Mouse (Mus musculus): ENCODE results near the gene Lmx1a. TPM values are rescaled to one million over a fixed set of nuclear protein-coding genes. Genes with fewer than 3 reads are reported as not detected.

Gene Lmx1a
- polyA plus RNA-seq, 1 experiment: not detected

DNA sequence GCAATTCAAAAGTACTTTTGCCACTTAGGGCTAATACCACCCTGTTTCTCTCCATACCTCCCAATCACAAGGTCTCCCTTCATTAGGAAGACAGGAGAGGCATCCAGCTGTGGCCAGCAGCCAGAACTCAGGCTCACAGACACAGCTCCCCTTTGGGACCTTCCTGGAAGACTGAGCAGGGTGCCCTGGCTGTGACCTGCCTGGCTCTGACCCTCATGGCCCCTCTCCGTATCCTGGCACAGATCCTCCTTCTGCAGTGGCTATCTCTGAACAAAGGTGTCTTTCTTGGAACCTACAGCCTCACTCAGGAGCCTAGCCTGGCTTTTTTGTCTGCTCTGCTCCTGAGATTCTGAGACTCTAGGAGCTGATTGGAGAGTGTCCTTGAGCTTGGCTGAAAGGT lies 128.6 kb downstream of the Lmx1a start:
- H3K4me3 ChIP-seq (replicated peaks): no peak overlapping the region
- no peaks in the 10 kb centered on the region for H3K9me3 ChIP-seq (ENCODE audit: control insufficient read depth, low read length)
- TF ChIP-seq TAL1 (IDR thresholded peaks at IDR 0.05; ENCODE audit: low read length) (no peak), GATA1 (IDR thresholded peaks at IDR 0.05; ENCODE audit: low read length) (no peak)

DNA sequence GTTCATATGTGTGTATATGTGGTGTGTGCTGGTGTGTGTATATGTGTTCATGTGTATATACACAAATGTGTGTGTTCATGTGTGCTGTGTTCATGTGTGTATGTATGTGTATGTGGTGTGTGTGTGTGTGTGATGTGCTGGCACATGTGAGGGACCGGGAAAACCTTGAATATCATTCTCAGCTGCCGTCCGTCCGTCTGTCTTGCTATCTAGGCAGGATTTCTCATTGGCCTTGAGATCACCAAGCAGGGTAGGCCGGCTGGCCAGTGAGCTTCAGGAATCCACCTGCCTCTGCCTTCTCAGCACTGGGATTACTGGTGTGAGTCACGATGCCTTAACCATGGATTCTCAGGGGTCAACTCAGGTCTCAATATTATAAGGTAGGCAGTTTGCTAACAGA lies 131.0 kb downstream of the Lmx1a start:
- no peaks in the 10 kb centered on the region for H3K36me3 ChIP-seq (ENCODE audit: control insufficient read depth)
- H3K27me3 ChIP-seq (ENCODE audit: control insufficient read depth): no peaks in the 10 kb centered on the region
- no peak for TF ChIP-seq TAL1 (IDR thresholded peaks at IDR 0.05; ENCODE audit: low read length)
- no peak for TF ChIP-seq GATA1 (IDR thresholded peaks at IDR 0.05; ENCODE audit: low read length)
- H3K9me3 ChIP-seq (ENCODE audit: control insufficient read depth, low read length): no peaks in the 10 kb centered on the region
- H3K4me1 ChIP-seq (ENCODE audit: control insufficient read depth): no peaks in the 10 kb centered on the region
- no peak overlapping the region for H3K4me3 ChIP-seq (replicated peaks)

More for the DNA sequence above, 128.6 kb downstream of the Lmx1a start:
- Histone ChIP-seq H3K36me3 (ENCODE audit: control insufficient read depth) (no peaks in the 10 kb centered on the region), H3K27me3 (ENCODE audit: control insufficient read depth) (no peaks in the 10 kb centered on the region), H3K4me1 (ENCODE audit: control insufficient read depth) (no peaks in the 10 kb centered on the region)

DNA sequence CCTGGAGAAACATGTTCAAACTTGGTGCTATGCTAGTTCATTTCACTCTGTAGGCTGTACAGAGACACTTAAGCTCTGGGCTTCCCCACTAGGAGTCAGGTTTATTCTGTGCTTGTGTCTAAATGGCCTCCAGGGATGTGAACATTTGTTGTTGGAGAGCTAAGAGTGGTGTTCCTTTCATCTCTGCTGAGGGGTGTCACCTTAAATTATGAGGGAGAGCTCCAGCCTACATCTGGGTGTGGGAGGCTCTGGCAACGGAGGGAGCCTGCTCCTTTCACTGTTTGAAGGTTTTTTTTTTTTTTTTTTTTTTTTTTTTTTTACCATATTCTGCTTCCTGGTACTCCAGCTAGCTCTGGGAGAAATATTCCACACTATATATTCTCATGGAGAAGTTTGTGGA lies 132.1 kb downstream of the Lmx1a start:
- Histone ChIP-seq H3K9me3 (ENCODE audit: control insufficient read depth, low read length) (no peaks in the 10 kb centered on the region), H3K4me3 (replicated peaks) (no peak overlapping the region), H3K27me3 (ENCODE audit: control insufficient read depth) (no peaks in the 10 kb centered on the region), H3K4me1 (ENCODE audit: control insufficient read depth) (no peaks in the 10 kb centered on the region), H3K36me3 (ENCODE audit: control insufficient read depth) (no peaks in the 10 kb centered on the region)
- TF ChIP-seq GATA1 (IDR thresholded peaks at IDR 0.05; ENCODE audit: low read length) (no peak), TAL1 (IDR thresholded peaks at IDR 0.05; ENCODE audit: low read length) (no peak)

DNA sequence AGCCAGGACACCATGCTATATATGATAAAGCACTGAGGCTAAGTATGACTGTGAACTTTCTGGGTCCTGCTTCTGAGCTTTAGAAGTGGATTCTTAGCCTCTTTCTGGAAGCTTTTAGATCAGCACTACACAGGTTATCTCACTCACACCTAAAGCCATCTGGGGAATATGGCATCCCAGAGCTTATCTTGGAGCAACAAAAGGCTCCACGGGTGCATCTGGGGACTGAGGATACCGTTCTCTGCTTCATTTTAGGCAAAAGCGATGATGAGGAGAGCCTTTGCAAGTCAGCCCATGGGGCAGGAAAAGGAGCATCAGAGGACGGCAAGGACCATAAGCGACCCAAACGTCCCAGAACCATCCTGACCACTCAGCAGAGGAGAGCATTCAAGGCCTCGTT lies 141.3 kb downstream of the Lmx1a start:
- TF ChIP-seq TAL1 (IDR thresholded peaks at IDR 0.05; ENCODE audit: low read length): no peak
- TF ChIP-seq GATA1 (IDR thresholded peaks at IDR 0.05; ENCODE audit: low read length): no peak
- no peak overlapping the region for H3K4me3 ChIP-seq (replicated peaks)
- no peaks in the 10 kb centered on the region for H3K36me3 ChIP-seq (ENCODE audit: control insufficient read depth)
- no peaks in the 10 kb centered on the region; the same call in 1 of the 2 replicates for H3K9me3 ChIP-seq (ENCODE audit: control insufficient read depth, low read length)
- no peaks in the 10 kb centered on the region for H3K4me1 ChIP-seq (ENCODE audit: control insufficient read depth)
- H3K27me3 ChIP-seq (ENCODE audit: control insufficient read depth): no peaks in the 10 kb centered on the region

DNA sequence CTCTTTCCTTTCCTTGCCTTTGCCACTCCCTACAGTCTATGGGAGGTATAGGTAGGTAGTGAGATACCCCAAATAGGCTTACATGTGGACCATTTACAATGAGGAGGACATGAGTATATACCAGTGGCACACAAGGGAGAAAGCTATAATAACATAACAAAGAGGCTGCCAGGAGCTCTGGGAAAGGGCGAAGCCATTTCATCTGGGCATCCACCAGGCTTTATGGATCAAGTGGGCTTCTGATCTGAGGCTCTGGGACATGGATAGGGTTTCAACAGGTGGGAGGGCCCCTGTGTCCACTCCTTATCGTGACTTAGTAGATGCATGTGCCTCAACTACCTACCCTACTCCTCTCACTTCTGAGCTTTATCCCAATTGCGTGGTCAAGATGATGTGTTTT lies 142.6 kb downstream of the Lmx1a start:
- Histone ChIP-seq H3K36me3 (ENCODE audit: control insufficient read depth) (no peaks in the 10 kb centered on the region), H3K4me1 (ENCODE audit: control insufficient read depth) (no peaks in the 10 kb centered on the region), H3K9me3 (ENCODE audit: control insufficient read depth, low read length) (no peaks in the 10 kb centered on the region; the same call in 1 of the 2 replicates), H3K4me3 (replicated peaks) (no peak overlapping the region), H3K27me3 (ENCODE audit: control insufficient read depth) (no peaks in the 10 kb centered on the region)
- TF ChIP-seq TAL1 (IDR thresholded peaks at IDR 0.05; ENCODE audit: low read length) (no peak), GATA1 (IDR thresholded peaks at IDR 0.05; ENCODE audit: low read length) (no peak)

DNA sequence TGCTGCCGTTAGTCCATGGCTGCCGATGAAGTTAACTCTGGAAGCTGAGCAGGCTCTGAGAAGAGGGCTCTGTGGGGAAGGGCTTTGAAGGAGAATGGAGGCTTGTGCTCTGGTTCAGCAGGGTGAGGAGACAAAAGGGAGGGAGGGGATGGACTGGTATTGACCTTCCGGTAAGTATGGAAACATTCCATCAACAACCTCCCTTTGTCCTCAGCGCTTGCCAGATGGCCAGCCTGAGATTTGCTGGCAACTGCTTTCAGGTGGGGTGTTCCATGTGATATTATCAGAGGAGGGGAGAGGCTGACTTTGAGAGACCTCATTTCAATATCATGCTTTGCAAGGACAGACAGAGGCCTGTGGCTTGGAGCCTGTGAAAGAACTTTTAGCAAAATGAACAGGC lies 165.8 kb downstream of the Lmx1a start:
- no peaks in the 10 kb centered on the region for H3K4me1 ChIP-seq (ENCODE audit: control insufficient read depth)
- peaks cover 4% of the 10 kb centered on the region; the same call in 1 of the 2 replicates for H3K9me3 ChIP-seq (ENCODE audit: control insufficient read depth, low read length)
- H3K27me3 ChIP-seq (ENCODE audit: control insufficient read depth): no peaks in the 10 kb centered on the region
- H3K4me3 ChIP-seq (replicated peaks): no peak overlapping the region
- no peaks in the 10 kb centered on the region for H3K36me3 ChIP-seq (ENCODE audit: control insufficient read depth)
- no peak for TF ChIP-seq TAL1 (IDR thresholded peaks at IDR 0.05; ENCODE audit: low read length)
- TF ChIP-seq GATA1 (IDR thresholded peaks at IDR 0.05; ENCODE audit: low read length): no peak

DNA sequence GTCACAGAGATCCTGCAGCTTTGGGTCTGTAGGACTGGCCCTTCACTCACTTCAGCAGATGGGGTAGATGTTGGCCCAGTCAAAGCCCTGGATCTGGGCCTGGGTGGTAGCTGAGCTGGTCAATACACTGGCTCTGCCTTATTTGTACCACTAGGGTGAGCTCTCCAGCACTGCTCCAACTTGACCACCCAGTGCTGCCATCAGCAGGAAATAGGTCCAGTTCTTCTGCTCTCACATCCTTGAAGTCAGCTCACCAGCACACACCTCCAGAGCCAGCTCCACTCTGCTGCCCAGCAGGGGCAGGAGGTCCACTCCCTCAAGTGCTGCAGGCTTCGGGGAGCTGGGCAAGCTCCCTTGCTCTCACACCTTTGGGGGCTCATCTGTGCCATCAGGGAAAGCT lies 183.0 kb downstream of the Lmx1a start:
- Histone ChIP-seq H3K4me1 (ENCODE audit: control insufficient read depth) (no peaks in the 10 kb centered on the region), H3K27me3 (ENCODE audit: control insufficient read depth) (no peaks in the 10 kb centered on the region), H3K36me3 (ENCODE audit: control insufficient read depth) (no peaks in the 10 kb centered on the region), H3K4me3 (replicated peaks) (no peak overlapping the region), H3K9me3 (ENCODE audit: control insufficient read depth, low read length) (no peaks in the 10 kb centered on the region)
- TF ChIP-seq GATA1 (IDR thresholded peaks at IDR 0.05; ENCODE audit: low read length) (no peak), TAL1 (IDR thresholded peaks at IDR 0.05; ENCODE audit: low read length) (no peak)

DNA sequence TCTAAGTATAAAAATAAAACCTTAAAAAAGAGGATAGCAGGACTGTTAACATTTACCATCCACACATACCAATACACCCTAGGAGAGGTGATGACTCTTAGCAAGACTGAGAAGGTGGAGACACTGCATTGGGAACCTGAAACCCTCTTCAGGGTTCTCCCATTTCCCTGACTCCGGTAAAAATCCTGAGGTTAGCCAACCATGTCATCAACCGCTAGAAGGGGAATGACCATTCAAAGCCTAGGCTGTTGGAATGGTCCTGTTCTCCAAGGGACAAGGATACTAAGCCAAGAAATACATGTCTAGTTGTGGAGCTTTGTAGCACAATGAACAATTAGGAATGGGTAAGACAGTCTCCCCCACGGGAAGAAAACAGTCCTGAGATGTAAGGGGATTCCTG lies 185.1 kb downstream of the Lmx1a start:
- H3K4me1 ChIP-seq (ENCODE audit: control insufficient read depth): no peaks in the 10 kb centered on the region
- no peaks in the 10 kb centered on the region for H3K27me3 ChIP-seq (ENCODE audit: control insufficient read depth)
- no peak for TF ChIP-seq GATA1 (IDR thresholded peaks at IDR 0.05; ENCODE audit: low read length)
- no peak for TF ChIP-seq TAL1 (IDR thresholded peaks at IDR 0.05; ENCODE audit: low read length)
- no peaks in the 10 kb centered on the region for H3K36me3 ChIP-seq (ENCODE audit: control insufficient read depth)
- no peak overlapping the region for H3K4me3 ChIP-seq (replicated peaks)
- H3K9me3 ChIP-seq (ENCODE audit: control insufficient read depth, low read length): no peaks in the 10 kb centered on the region

DNA sequence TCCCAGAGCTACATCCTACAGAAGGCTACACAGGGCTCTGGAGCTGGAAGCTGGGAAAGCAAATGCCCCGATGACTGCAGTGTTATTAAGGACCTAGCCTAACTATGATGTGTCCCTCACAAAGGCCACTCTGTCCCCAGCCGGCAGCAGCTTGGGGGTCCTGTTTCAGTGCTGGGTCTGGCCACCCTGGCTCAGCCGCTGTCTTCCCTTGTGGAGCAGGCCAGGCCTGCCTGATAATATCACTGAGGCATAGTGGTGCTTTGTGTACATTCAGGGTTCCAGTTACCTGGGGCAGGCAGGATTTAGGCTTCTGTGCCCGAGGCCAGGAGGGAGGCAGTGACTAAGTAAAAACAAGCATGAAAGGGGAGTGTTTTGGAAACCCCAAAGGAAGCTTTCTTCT lies 188.9 kb downstream of the Lmx1a start:
- H3K36me3 ChIP-seq (ENCODE audit: control insufficient read depth): no peaks in the 10 kb centered on the region
- TF ChIP-seq GATA1 (IDR thresholded peaks at IDR 0.05; ENCODE audit: low read length) (no peak), TAL1 (IDR thresholded peaks at IDR 0.05; ENCODE audit: low read length) (no peak)
- H3K4me1 ChIP-seq (ENCODE audit: control insufficient read depth): no peaks in the 10 kb centered on the region
- H3K4me3 ChIP-seq (replicated peaks): no peak overlapping the region
- H3K27me3 ChIP-seq (ENCODE audit: control insufficient read depth): no peaks in the 10 kb centered on the region
- H3K9me3 ChIP-seq (ENCODE audit: control insufficient read depth, low read length): peaks cover 2% of the 10 kb centered on the region; the same call in 1 of the 2 replicates

DNA sequence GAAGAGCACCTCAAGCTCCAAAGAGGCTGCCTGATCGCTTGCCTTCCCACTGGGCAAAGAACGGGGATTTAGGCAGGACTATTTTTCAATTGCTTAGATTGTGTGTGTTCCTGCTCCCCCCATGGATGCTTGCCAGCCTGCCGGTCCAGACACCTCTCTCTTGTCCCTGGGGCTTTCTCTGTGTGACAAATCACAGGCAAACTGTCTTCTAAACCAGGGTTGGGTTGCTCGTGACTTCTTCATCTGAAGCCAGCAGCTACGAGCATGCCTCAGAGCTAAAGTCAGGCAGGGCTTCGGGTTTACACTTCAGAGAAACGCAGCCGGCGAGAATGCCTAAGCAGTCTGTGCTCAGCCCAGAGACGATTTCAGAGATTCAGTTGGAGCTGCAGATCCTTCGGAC lies 189.3 kb downstream of the Lmx1a start:
- H3K9me3 ChIP-seq (ENCODE audit: control insufficient read depth, low read length): peaks cover 2% of the 10 kb centered on the region; the same call in 1 of the 2 replicates
- H3K36me3 ChIP-seq (ENCODE audit: control insufficient read depth): no peaks in the 10 kb centered on the region
- H3K27me3 ChIP-seq (ENCODE audit: control insufficient read depth): no peaks in the 10 kb centered on the region
- no peak overlapping the region for H3K4me3 ChIP-seq (replicated peaks)
- TF ChIP-seq GATA1 (IDR thresholded peaks at IDR 0.05; ENCODE audit: low read length) (no peak), TAL1 (IDR thresholded peaks at IDR 0.05; ENCODE audit: low read length) (no peak)
- H3K4me1 ChIP-seq (ENCODE audit: control insufficient read depth): no peaks in the 10 kb centered on the region
